Mouse (Mus musculus) skeletal muscle tissue, postnatal 0 days (tissue): ENCODE results near the gene Arfrp1. TPM values are rescaled to one million over a fixed set of nuclear protein-coding genes. Genes with fewer than 3 reads are reported as not detected.

Experiments used
- polyA plus RNA-seq: library from polyadenylated mRNA; unstranded; fragments of >200 nt; fragmentation: Nextera tagmentation; extraction: Ambion mirVana; gene quantifications from 2 replicates; pipeline ENCODE4 v1.2.1, GENCODE M21; 2015

Arfrp1 gene
- 38.2 and 40.4 TPM in 2 replicates for polyA plus RNA-seq

GRCm38 (mm10) chr2:181364860-181365596 is at the start of gene Arfrp1, which contains the start of gene Zgpat:
Gene Arfrp1, minus strand, starts transcription at chr2:181365404.
Gene Zgpat, plus strand, starts transcription at chr2:181364928.

GRCm38 (mm10) chr2:181379778-181380177 is 14.6 kb upstream of the Arfrp1 start, which contains the start of gene Lime1:
Gene Lime1, plus strand, starts transcription at chr2:181380078.

GRCm38 (mm10) chr2:181319248-181320102 is 45.7 kb downstream of the Arfrp1 start, which contains the start of gene Rtel1:
Gene Rtel1, plus strand, starts transcription at chr2:181319739.

GRCm38 (mm10) chr2:181314080-181314810 is 51.0 kb downstream of the Arfrp1 start, which contains the start of gene Stmn3:
Gene Stmn3, minus strand, starts transcription at chr2:181314500.

Other genes with a start within 250 kb of the Arfrp1 start
- gene Kcnq2, start 230.1 kb downstream of the Arfrp1 start, polyA plus RNA-seq = not detected in 2 replicates
- gene Eef1a2, start 208.4 kb downstream of the Arfrp1 start, polyA plus RNA-seq = 16.3 and 16.6 TPM in 2 replicates
- 122 and 132 TPM in 2 replicates for gene Ppdpf, start 178.2 kb downstream of the Arfrp1 start, polyA plus RNA-seq
- 0.18 TPM in 1 of 2 replicates, not detected in the other for gene Ptk6, start 162.6 kb downstream of the Arfrp1 start, polyA plus RNA-seq
- 0.05 and 0.10 TPM in 2 replicates for gene Srms, start 152.2 kb downstream of the Arfrp1 start, polyA plus RNA-seq
- gene Fndc11, start 145.4 kb downstream of the Arfrp1 start, polyA plus RNA-seq = 0.15 TPM in 1 of 2 replicates, not detected in the other
- 0.68 and 0.71 TPM in 2 replicates for gene Helz2, start 123.4 kb downstream of the Arfrp1 start, polyA plus RNA-seq
- gene Gmeb2, start 77.4 kb downstream of the Arfrp1 start, polyA plus RNA-seq = 4.3 and 4.9 TPM in 2 replicates
- gene Stmn3, start 50.9 kb downstream of the Arfrp1 start, polyA plus RNA-seq = 0.15 and 0.42 TPM in 2 replicates
- 12.0 and 13.4 TPM in 2 replicates for gene Rtel1, start 45.7 kb downstream of the Arfrp1 start, polyA plus RNA-seq
- 21.8 and 22.9 TPM in 2 replicates for gene Zgpat, start 476 bp downstream of the Arfrp1 start, polyA plus RNA-seq
- 7.3 and 8.7 TPM in 2 replicates for gene Lime1, start 14.7 kb upstream of the Arfrp1 start, polyA plus RNA-seq
- 5.7 and 6.2 TPM in 2 replicates for gene Zbtb46, start 94.0 kb upstream of the Arfrp1 start, polyA plus RNA-seq
- gene Abhd16b, start 127.8 kb upstream of the Arfrp1 start, polyA plus RNA-seq = 0.18 and 0.28 TPM in 2 replicates
- gene Tpd52l2, start 131.7 kb upstream of the Arfrp1 start, polyA plus RNA-seq = 111 and 112 TPM in 2 replicates
- gene Dnajc5, start 155.1 kb upstream of the Arfrp1 start, polyA plus RNA-seq = 67.9 and 68.2 TPM in 2 replicates
- 47.7 and 48.8 TPM in 2 replicates for gene Uckl1, start 219.5 kb upstream of the Arfrp1 start, polyA plus RNA-seq
- 34.5 and 34.7 TPM in 2 replicates for gene Prpf6, start 226.5 kb upstream of the Arfrp1 start, polyA plus RNA-seq
- 17.3 and 20.1 TPM in 2 replicates for gene Zfp512b, start 227.4 kb upstream of the Arfrp1 start, polyA plus RNA-seq
- 2.4 and 2.5 TPM in 2 replicates for gene Samd10, start 233.8 kb upstream of the Arfrp1 start, polyA plus RNA-seq